Mouse (Mus musculus): ENCODE measurements around the gene Pard3. TPM values are rescaled to one million over a fixed set of nuclear protein-coding genes. Genes with fewer than 3 reads are reported as not detected.

Pard3 gene
- polyA plus RNA-seq, 1 experiment from 2014 or later, result 30.0 TPM

DNA sequence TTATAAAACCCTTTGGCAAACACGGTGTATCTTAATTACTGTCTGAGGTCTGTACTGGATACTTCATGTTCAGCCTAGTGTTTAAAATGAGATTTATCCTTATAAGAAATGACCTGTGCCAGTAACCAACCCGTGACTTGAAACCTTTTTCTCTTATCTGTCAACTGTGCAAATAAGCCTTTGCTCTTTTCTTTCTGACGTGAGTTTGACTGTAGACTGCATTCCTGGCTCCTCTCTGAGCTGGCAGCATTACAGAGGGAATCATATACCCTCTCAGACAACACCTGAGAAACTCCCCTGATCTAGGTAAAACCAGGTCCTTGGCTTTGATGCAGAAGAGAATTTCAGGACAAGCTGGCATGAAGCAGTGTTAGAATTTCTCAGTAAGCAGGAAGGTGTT is 394.2 kb downstream of the Pard3 start:
- no peak overlapping the region for H3K27ac ChIP-seq (replicated peaks)

DNA sequence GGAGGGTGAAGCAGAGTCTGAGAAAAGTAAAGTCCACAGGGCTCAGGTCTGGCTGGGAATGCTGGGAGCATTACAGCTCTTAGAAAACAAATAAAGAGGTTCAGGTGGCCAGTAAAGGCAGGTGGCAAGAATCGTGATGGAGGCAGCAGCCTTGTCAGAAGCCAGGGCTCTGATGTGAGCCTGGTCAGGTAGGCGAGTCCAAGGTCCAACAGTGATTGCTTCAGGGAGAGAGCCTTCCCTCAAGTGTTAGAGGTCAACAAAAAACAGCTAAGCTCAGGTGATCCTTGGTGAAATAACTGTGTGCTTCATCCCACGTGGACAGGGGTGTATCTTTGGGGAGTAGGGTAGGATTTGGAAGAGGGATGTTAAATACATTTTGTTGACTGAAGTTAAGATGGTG is 397.5 kb downstream of the Pard3 start:
- Histone ChIP-seq H3K9me3 (ENCODE audit: control insufficient read depth, low read length) (no peaks in the 10 kb centered on the region), H3K9ac (ENCODE audit: low read length) (no peak overlapping the region), H3K4me1 (replicated peaks; ENCODE audit: control insufficient read depth, insufficient read depth) (no peaks in the 10 kb centered on the region), H3K4me3 (ENCODE audit: low read depth, low read length) (no peak overlapping the region), H3K27ac (replicated peaks) (no peak overlapping the region), H3K36me3 (ENCODE audit: control insufficient read depth, insufficient read depth, low read length) (no peaks in the 10 kb centered on the region), H3K27me3 (ENCODE audit: control insufficient read depth, insufficient read depth, low read length) (no peaks in the 10 kb centered on the region), H3K4me2 (replicated peaks; ENCODE audit: low read depth) (no peak overlapping the region)
- TF ChIP-seq CTCF (IDR thresholded peaks at IDR 0.05; ENCODE audit: low read depth) (no peak), EP300 (optimal IDR thresholded peaks at IDR 0.05) (no peak)
- ATAC-seq (ENCODE audit: low FRiP score, low TSS enrichment) (no peak), DNase-seq (ENCODE audit: low spot score) (no peak)
- 80% methylated on average over 3 of the region's 3 CpGs for WGBS

More for the DNA sequence above, 394.2 kb downstream of the Pard3 start:
- Histone ChIP-seq H3K27me3 (ENCODE audit: control insufficient read depth, insufficient read depth, low read length) (no peaks in the 10 kb centered on the region), H3K9ac (ENCODE audit: low read length) (no peak overlapping the region), H3K4me2 (replicated peaks; ENCODE audit: low read depth) (no peak overlapping the region), H3K4me1 (replicated peaks; ENCODE audit: control insufficient read depth, insufficient read depth) (no peaks in the 10 kb centered on the region), H3K4me3 (ENCODE audit: low read depth, low read length) (no peak overlapping the region), H3K36me3 (ENCODE audit: control insufficient read depth, insufficient read depth, low read length) (no peaks in the 10 kb centered on the region), H3K9me3 (ENCODE audit: control insufficient read depth, low read length) (no peaks in the 10 kb centered on the region)
- ATAC-seq (ENCODE audit: low FRiP score, low TSS enrichment) (no peak), DNase-seq (ENCODE audit: low spot score) (no peak)
- TF ChIP-seq CTCF (IDR thresholded peaks at IDR 0.05; ENCODE audit: low read depth) (no peak), EP300 (optimal IDR thresholded peaks at IDR 0.05) (no peak)
- WGBS, result 50% methylated on average over 3 of the region's 3 CpGs

DNA sequence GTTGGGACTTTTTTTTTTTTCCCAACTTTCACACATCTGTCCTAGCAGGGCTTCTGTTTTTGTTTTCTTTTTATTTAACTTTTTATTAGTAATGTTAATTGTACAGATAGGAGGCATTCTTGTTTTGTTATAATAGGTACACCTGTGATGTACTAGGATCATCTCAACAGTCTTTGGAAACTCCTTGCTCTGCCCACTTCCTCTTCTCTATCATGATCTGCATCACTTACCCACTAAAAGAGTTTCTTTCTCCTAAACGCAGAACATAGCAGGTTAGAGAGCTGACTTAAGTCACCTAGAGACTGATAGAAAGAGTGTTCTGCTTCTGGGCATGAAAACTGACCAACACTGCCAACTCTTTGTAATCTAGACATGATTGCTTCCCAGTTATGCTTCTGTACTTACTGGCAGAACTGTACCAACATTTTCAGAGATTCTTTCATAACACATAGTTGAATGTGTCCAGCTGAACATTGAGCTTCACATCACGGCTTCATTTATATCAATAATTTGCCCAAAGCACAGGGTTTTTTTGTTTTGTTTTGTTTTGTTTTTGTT is 398.8 kb downstream of the Pard3 start:
- no peak for DNase-seq (ENCODE audit: low spot score)
- H3K4me3 ChIP-seq (ENCODE audit: low read depth, low read length), result no peak overlapping the region
- no peaks in the 10 kb centered on the region for H3K36me3 ChIP-seq (ENCODE audit: control insufficient read depth, insufficient read depth, low read length)
- no peak overlapping the region for H3K4me2 ChIP-seq (replicated peaks; ENCODE audit: low read depth)
- no peak for TF ChIP-seq EP300 (optimal IDR thresholded peaks at IDR 0.05)
- TF ChIP-seq CTCF (IDR thresholded peaks at IDR 0.05; ENCODE audit: low read depth), result no peak
- no peak overlapping the region for H3K9ac ChIP-seq (ENCODE audit: low read length)
- no peak for ATAC-seq (ENCODE audit: low FRiP score, low TSS enrichment)
- WGBS, result 89% methylated on average over 2 of the region's 2 CpGs
- H3K27me3 ChIP-seq (ENCODE audit: control insufficient read depth, insufficient read depth, low read length), result no peaks in the 10 kb centered on the region
- H3K9me3 ChIP-seq (ENCODE audit: control insufficient read depth, low read length), result no peaks in the 10 kb centered on the region
- no peaks in the 10 kb centered on the region for H3K4me1 ChIP-seq (replicated peaks; ENCODE audit: control insufficient read depth, insufficient read depth)
- H3K27ac ChIP-seq (replicated peaks), result no peak overlapping the region

DNA sequence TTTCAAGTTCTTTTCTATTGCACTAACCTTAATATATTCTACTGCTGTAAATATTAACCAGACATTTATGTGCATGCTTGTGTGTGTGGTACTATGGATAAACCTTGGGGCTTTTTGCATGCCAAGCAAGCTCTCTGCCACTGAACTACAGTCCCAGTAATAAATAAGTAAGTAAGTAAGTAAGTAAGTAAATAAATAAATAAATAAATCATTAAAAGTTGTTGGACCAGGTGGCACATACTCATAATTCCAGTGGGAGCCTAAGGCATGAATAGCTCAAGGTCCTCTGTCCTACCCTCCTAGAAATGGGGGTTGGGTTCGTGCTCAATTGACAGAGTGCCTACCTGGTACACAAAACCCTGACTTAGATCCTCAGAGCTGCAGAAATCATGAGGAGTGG is 400.6 kb downstream of the Pard3 start:
- TF ChIP-seq CTCF (IDR thresholded peaks at IDR 0.05; ENCODE audit: low read depth), result no peak
- no peak for TF ChIP-seq EP300 (optimal IDR thresholded peaks at IDR 0.05)
- no peak for ATAC-seq (ENCODE audit: low FRiP score, low TSS enrichment)
- Histone ChIP-seq H3K36me3 (ENCODE audit: control insufficient read depth, insufficient read depth, low read length) (no peaks in the 10 kb centered on the region), H3K4me3 (ENCODE audit: low read depth, low read length) (no peak overlapping the region), H3K9me3 (ENCODE audit: control insufficient read depth, low read length) (no peaks in the 10 kb centered on the region), H3K9ac (ENCODE audit: low read length) (no peak overlapping the region), H3K27me3 (ENCODE audit: control insufficient read depth, insufficient read depth, low read length) (no peaks in the 10 kb centered on the region), H3K27ac (replicated peaks) (no peak overlapping the region), H3K4me1 (replicated peaks; ENCODE audit: control insufficient read depth, insufficient read depth) (no peaks in the 10 kb centered on the region), H3K4me2 (replicated peaks; ENCODE audit: low read depth) (no peak overlapping the region)
- DNase-seq (ENCODE audit: low spot score), result no peak
- 86% methylated on average over 1 of the region's 1 CpGs for WGBS

DNA sequence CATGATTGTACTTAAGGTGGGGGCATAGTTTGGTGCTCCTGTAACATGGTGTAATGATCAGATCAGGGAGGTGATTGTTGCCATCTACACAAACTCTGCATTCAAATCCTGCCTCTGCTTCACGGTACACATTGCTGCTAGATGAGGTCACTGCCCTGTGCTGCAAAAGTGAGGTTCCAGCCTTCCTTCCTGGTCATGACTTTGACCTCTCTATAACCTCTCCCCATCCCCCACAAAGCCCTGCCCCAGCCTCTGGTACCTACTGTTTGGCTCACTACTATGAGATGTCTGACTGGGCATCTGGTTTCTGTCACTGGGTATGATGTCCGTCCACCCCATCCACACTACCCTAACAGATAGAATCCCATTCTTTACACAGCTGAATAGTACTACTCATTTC is 408.5 kb downstream of the Pard3 start:
- ATAC-seq (ENCODE audit: low FRiP score, low TSS enrichment), result no peak
- 41% methylated on average over 2 of the region's 2 CpGs for WGBS

DNA sequence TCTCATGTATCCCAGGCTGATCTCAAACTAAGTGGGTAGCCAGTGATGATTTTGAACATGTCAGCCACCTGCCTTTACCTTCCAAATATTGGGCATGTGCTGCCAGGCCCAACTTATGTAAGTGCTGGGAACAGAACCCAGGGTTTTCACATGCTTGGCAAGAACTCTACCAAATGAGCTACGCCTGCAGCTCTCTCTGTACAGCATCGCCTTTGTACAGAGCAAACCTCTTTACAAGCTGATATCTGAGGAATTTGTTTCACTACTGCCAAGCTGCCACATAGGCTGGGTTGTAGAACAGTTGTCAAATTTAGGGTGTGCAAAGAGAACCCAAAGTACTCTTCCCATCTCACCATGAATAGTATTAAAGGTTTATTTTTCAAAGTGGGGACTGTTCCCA is 416.3 kb downstream of the Pard3 start:
- Histone ChIP-seq H3K4me3 (ENCODE audit: low read depth, low read length) (no peak overlapping the region), H3K27ac (replicated peaks) (no peak overlapping the region), H3K36me3 (ENCODE audit: control insufficient read depth, insufficient read depth, low read length) (no peaks in the 10 kb centered on the region; the same call in 1 of the 2 replicates), H3K9me3 (ENCODE audit: control insufficient read depth, low read length) (no peaks in the 10 kb centered on the region), H3K27me3 (ENCODE audit: control insufficient read depth, insufficient read depth, low read length) (no peaks in the 10 kb centered on the region), H3K9ac (ENCODE audit: low read length) (no peak overlapping the region), H3K4me2 (replicated peaks; ENCODE audit: low read depth) (no peak overlapping the region), H3K4me1 (replicated peaks; ENCODE audit: control insufficient read depth, insufficient read depth) (no peaks in the 10 kb centered on the region)
- TF ChIP-seq EP300 (optimal IDR thresholded peaks at IDR 0.05) (no peak), CTCF (IDR thresholded peaks at IDR 0.05; ENCODE audit: low read depth) (no peak)
- WGBS, result 74% methylated on average over 2 of the region's 2 CpGs
- ATAC-seq (ENCODE audit: low FRiP score, low TSS enrichment) (no peak), DNase-seq (ENCODE audit: low spot score) (no peak)

More for the DNA sequence above, 408.5 kb downstream of the Pard3 start:
- no peaks in the 10 kb centered on the region for H3K4me1 ChIP-seq (replicated peaks; ENCODE audit: control insufficient read depth, insufficient read depth)
- no peak overlapping the region for H3K9ac ChIP-seq (ENCODE audit: low read length)
- no peak for TF ChIP-seq CTCF (IDR thresholded peaks at IDR 0.05; ENCODE audit: low read depth)
- no peak for TF ChIP-seq EP300 (optimal IDR thresholded peaks at IDR 0.05)
- H3K27me3 ChIP-seq (ENCODE audit: control insufficient read depth, insufficient read depth, low read length), result no peaks in the 10 kb centered on the region
- no peak for DNase-seq (ENCODE audit: low spot score)
- 0 out of 2 replicates have a peak, but pooled peaks cover 2% of the 10 kb centered on the region for H3K36me3 ChIP-seq (ENCODE audit: control insufficient read depth, insufficient read depth, low read length)
- no peak overlapping the region for H3K4me3 ChIP-seq (ENCODE audit: low read depth, low read length)
- H3K27ac ChIP-seq (replicated peaks), result no peak overlapping the region
- no peak overlapping the region for H3K4me2 ChIP-seq (replicated peaks; ENCODE audit: low read depth)
- H3K9me3 ChIP-seq (ENCODE audit: control insufficient read depth, low read length), result no peaks in the 10 kb centered on the region

Measured in stomach, postnatal 0 days (tissue).